Mouse (Mus musculus): ENCODE measurements around the gene Stard13.

The Stard13 gene

DNA sequence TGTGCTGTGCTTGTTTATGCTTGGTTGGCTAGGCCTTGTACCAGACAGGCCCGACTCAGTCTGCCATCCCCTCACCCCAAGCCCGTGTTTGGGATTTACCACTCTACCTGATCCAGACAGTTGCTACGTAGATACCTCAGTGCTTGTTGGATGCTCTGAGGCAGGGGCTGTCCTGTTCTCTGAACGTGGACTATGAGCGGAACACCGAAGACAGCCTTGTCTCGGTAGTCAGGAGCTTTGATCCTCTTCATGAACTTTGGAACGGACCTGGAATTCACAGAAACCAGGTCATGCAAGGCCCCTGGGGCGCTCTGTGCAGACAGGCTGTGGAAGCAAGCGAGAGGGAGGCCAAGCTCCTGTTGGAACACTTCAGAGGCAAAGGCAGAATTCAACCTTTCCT, 174.3 kb downstream of the Stard13 start:
- DNase-seq (ENCODE audit: low spot score in 2 of 2), result no peak

DNA sequence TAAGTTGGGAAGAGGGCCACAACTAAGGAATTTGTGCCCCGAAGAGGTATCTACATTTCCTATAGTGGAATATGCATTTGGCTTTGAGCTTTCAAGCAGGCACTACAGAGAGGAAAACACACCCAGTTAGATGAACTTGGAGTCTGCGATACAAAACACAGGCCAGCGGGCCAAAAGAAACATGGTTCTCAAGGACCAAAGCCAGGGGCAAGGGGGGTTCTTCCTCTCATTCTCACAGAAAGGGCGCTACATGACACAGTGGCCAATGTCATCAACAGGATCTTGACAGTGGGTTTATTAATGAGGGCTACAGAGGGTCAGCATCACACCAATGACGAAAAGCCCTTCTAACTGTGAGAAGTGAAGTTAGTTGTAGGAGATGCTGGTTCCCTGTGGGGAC, 175.9 kb downstream of the Stard13 start:
- DNase-seq (ENCODE audit: low spot score in 2 of 2), result no peak

DNA sequence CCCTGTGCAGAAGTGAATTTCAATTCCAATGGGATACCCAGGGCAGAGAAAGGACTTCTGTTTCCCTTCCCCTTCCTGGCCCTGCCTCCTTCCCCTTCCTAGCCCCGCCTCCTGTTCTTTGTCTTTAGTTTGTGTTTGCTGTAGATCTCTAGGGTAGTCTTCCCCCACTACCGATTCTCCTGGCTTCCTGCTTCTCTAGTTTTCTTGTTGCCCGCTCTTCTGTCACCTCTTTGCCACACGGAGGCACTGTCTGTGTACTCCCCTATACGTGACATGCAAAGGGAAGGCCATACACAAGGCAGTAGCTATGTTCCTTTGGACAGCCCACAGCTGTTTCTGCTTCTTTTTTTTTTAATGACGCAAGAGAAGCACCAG, 176.7 kb downstream of the Stard13 start:
- no peak for DNase-seq (ENCODE audit: low spot score in 2 of 2)

DNA sequence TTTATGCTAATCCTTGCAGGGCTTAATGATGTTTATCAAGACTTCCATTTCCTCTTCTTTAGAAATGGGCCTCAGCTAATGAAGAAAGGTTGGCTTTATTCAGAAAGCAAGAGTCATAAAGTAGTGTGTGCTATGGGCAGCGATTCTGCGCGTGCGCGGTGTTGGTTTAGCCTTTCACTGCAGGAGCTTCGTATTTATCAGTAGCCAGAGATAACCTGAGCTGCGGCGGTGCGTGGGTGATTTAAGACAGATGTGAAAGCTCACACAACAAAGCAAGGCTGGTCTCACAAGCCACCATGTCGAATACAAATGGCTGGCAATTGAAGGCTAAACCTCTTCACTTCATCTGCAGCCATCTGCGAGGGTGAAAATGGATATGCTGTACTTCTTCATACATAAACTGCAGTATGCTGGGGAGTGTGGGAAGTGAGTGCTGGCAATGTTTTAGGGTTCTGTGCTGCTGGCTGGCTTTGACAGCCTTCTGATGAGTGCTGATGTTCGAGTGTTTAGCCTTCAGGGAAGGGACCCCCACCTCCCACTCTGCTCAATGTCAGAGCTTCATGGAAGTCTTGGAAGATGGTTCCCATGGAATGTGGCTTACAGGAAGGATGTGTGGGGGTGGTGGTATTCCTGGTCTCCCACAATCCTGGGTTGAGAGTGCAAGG, 177.2 kb downstream of the Stard13 start:
- DNase-seq (ENCODE audit: low spot score in 2 of 2), result no peak

DNA sequence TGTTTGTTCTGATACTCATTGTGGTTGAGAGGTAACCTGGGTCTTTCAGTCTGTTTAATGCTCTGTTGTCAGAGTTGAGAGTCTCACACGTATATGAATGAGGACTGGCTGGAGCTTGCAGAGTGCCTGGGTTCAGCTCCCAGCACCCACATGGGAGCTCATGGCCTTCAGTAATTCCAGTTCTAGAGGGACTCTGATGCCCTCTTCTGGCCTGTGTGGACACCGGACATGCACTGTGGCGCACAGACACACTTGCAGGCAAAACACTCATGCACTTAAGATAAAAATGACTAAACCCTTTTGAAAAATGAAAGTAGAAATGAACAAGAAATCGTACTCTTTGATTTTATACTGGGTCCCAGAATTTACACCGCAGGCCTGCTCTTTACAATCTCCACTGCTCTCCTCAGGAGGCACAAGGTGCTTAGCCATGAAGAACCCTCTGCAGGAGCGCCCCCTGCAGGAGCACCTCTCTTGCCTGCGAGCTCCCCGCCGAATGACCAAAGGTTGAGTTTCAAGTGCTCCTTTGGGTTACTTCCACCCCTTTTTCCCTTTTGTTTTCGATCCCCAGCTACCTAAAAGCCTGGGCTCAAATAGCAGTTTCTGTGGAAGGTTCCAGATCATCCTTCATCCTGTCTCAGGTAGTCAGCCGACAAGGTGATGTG, 178.1 kb downstream of the Stard13 start:
- no peak for DNase-seq (ENCODE audit: low spot score in 2 of 2)

DNA sequence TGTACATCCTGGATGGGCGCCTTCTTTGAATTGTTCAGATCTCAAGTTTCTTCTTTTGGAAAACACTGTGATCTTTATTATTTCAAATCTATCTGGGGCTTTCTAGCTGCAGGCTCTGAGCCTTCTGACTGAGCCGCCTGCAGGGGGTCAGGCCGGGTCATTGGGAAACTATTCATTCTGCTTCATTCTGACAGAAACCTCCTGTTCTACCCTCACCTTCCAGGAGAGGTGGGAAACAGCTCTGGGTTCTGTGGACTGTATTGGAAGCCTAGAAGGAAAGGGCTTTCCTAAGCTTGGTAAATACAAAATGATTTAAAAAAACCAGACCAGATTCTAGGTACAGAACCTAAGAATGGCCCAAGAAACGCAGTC, 178.9 kb downstream of the Stard13 start:
- DNase-seq (ENCODE audit: low spot score in 2 of 2), result no peak

DNA sequence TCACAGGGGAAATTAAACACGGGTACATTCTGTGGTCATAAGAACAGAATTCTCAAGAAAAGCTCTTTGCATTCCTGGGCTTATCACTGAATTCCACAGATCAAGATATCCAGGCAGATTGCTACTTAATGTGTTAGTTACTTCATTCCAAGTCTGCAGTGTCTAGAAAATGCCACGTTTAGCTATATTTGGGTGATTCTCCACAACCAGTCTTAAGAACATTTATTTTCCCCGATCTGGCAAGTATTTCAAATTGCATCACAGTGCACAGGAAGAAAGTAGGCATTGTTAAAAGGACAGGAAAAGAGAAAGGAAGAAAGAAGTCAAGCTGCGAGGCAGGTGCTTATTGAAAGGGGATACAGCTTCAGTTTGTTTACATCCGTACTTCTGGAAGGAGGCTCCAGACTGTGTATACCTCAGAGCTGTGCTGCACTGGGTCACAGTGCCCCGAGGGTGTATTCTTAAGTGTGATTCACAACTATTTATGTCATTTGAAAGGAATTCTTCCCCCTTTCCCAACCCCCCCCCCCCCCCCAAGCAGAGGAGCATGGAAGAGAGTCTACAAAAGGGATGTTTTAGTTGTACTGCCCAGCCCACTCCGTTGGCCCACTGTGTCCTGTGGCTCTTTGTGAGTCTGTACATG, 179.4 kb downstream of the Stard13 start:
- no peak for DNase-seq (ENCODE audit: low spot score in 2 of 2)

DNA sequence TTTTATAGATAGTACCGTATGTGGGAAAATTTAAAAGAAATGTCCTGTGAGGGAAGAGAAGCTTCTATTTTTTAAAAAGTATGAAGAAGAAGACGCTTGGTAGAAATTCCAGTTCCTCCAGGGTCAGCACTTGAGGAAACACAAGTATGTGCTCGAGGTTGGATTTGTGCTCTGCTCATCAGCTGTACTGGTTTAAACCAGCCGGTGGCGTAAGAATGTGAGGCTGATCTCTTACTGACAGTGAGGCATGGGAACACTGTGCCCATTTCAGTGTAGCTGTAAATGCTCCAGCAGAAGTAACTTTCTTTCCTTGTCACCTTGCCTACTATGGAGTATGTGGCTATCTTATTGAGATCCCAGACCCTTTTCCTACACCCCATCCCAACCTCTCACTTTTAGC, 180.4 kb downstream of the Stard13 start:
- no peak for DNase-seq (ENCODE audit: low spot score in 2 of 2)

DNA sequence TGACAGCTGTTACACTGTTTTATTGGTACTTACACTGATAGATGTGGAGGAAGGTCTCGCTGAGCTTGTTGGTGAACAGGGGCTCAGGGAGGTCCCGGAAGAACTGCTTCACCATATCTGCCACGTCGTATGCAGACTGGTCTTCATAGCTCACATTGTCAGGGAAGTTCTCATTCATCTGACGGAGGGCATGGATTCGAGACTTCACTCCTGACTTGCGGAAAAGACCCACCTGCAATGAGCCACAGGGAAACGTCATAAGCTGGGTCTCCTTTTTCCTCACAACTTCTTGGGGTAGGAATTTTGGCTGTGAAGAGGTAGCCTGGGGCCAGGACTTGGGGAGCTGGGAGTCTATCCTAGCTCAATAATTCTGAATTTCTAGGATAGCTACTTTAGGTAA, 181.3 kb downstream of the Stard13 start:
- no peak for DNase-seq (ENCODE audit: low spot score in 2 of 2)

DNA sequence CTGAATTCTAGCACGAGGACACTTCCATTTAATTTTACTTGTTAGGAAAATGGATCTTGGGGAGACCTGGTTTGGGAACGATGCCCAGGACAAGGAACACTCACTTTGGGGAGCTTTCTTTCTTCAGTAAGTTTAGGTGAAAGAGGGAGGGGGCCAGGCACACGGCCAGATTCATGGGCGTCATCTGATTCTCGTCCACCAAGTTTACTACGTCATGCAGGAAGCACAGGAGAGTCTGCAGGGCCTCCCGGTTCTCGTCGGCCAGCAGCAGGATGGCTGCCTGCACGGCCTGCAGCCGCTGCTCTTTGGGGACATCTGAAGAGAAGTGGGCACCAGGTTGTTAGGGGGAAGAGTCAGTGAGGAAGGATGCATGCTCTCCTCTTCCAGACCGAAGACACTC, 186.1 kb downstream of the Stard13 start:
- DNase-seq (ENCODE audit: low spot score in 2 of 2), result no peak

DNA sequence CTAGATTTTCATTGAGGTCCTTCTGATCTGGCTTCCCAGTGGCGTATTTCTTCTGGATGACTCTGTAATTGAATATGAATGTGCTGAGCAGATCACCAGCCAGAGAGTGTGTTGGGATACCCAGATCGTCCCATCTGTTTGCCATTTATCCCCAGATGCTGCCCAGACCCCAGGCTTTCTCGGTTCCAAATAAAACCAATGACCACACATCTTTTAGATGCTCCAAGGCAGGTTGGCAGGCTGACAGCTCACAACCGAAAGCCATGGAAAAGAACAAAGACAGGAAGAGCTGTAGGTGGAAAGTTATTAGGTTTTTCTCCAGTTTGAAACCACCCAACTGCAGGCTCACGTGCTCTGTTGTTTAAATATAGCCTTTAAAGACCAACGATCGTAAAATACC, 186.7 kb downstream of the Stard13 start:
- no peak for DNase-seq (ENCODE audit: low spot score in 2 of 2)

DNA sequence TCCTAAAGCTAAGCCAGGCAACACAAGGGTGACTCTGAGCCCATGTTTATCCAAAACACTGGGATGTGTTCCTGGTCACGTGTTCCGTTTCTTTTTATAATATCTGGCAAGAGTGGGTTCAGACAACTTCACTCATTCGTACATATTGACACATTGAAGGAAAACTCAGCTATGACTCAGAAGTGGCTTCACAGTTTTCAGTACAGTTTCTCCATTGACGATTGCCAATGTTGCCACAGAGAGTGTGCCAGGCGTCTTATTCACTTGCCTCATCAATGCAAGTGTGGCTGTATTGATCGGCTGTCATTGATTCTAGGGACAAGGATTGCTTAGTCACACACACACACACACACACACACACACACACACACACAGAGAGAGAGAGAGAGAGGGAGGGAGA, 187.5 kb downstream of the Stard13 start:
- DNase-seq (ENCODE audit: low spot score in 2 of 2), result no peak

DNA sequence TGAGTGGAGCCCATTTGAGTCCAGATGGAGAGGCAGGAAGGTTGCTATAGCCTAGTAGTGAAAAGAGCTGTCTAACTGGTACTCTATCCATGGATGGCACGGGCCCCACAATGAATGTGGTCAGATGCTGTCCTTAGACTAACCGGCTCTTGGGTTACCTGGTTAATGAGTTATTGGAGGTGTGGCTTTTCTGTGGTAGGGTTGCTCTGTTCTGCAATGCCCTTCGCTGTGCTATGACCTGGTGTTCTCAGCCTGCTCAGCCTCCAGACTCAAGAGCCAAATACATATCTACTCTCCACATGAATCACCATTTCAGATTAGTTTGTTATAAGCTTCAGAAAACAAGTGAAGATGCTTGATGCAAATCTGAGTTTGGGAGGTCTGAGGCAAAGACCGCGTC, 190.7 kb downstream of the Stard13 start:
- DNase-seq (ENCODE audit: low spot score in 2 of 2), result no peak

DNA sequence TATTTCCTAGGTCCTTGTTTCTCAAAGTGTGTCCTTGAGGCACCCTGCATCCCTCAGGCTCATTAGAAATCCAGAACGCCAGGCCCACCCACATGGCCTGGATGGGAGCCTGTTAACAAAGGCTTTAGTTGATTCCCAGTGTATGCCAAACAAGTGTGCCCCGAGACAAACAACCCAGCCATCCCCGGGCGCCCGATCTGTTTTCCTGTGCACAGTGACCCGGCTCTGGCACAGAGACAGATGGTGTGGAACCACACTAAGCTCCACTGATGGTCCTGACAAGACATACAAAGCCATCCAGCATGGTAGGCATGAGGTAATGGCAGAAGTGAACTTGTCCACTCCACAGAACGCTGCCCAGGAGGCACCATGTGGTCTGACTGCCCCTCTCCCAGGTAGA, 195.8 kb downstream of the Stard13 start:
- DNase-seq (ENCODE audit: low spot score in 2 of 2), result no peak

DNA sequence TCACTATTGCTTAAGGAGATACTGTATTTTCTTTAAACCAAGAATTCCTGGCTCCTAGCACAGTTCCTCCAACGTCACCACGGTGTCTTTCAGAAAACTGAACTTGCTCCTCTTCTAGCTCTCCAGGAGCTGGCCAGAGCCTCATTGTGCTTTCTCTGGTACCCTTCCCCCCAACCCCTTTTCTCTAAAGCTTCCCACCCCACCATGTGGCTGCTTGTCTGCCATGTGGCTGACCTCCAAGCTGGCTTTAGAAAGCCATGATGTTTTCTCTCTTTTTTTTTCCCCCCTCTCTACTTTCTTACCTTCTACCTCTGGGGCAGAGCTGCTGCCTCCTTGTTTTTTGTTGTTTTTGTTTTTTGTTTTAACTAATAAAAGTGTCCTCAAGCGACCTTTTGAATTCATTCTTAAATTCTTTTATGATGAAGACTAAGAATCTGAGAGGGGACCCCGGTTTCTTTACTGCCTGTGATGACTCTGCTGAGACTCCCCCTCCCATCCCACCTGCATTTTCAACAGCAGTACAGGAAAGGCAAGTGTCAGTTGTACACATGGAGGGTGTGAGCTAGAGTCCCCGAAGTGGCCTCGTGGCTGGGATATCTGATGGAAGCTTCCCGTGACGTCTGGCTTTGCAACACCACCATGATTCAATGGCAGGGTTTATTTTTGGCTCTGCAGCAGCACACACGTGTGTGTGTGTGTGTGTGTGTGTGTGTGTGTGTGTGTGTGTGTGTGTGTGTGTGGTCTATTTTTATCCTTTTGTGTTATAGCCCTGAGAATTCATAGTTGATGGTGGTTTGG, 198.7 kb downstream of the Stard13 start:
- no peak for DNase-seq (ENCODE audit: low spot score in 2 of 2)

DNA sequence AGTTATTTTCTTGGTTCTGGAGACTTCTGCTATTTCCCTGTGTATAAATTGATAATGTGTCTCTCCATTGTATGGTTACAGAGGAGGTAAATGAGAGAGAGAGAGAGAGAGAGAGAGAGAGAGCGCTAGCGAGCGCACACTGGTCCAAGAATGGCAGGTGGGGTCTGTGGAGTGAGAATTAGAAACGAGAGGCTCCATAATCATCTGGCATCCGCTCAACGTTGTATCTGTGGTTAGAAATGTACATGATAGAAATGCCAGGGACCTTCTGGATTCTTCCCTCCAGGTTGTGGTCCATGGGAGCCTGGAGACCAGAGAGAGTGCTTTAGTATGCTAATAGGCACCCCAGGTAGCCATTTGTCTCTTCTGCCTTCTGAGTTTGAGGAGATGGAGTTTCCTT, 204.7 kb downstream of the Stard13 start:
- no peak for DNase-seq (ENCODE audit: low spot score in 2 of 2)

DNA sequence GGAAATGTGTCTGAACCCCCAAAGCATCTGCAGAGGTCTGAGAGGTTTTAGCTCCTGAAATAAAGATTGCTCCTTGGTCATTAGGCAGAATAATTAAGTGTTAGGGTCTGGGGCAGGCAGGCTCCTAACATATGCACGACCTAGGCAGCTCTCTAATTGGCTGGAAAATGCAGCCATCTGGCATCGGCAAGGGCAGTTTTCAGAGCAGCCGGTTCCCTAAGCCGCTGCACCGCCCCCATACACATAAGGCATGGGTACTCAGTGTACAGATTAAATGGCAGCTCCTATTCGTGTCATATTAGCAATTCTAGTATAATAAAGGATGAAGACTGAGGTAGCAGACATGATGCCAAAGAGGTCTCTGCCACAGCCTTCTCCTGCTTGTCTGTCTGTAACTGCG, 206.5 kb downstream of the Stard13 start:
- no peak for DNase-seq (ENCODE audit: low spot score in 2 of 2)

DNA sequence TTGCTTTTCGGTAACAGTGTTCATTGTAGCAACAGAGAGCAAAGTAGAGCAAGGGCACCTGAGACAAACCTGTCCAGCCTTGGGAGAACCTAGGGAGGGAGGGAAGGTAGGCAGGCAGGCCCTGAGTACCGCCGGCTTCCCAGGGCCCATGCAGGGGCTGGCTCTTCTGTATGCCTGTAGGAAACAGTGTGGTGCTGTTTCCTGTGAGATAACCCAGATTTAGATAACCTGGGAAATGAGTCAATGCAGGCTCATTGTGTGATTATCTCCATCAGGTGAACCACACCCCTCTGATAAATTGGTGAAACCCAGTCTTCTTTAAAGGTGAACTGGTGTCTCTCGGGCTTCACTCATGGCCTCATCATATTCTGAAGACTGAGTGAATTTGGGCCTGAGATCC, 207.6 kb downstream of the Stard13 start:
- no peak for DNase-seq (ENCODE audit: low spot score in 2 of 2)

DNA sequence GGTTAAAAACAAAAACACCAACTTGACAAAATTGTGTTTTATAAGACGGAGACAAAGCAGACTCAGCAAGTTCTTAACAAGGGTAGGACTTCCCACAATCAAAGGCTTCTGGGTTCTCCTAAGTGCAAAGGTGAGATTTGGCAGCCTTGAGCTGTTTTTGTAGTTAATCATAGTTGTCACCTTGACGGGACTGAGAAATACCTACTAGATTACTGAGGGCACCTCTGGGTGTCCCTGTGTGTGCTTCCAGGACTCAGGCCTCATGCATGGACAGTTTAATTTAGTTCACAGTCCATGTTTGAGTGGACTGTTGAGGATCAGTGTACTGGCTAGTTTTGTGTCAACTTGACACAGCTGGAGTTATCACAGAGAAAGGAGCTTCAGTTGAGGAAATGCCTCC, 209.2 kb downstream of the Stard13 start:
- no peak for DNase-seq (ENCODE audit: low spot score in 2 of 2)

DNA sequence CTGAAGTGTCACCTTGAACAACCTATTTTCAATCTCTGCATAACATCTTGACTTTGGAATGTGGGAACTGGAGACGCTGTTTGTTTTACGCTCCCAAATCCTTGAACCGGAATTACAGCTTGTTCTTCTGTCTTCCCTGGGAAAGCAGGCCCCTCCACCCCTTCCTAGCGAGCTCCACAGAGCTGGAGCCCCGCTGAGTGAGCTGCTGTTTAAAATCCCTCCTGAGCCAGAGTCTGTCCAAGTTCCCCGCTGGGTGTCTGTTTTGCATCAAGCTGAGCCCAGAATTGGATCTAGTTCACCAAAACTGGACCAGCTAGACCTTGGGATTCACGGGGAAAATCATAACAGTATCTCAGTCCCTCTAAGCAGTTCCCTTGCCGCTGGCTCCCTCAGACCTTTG, 210.2 kb downstream of the Stard13 start:
- DNase-seq (ENCODE audit: low spot score in 2 of 2), result peak in 1 of 2 experiments; percentile 48

DNA sequence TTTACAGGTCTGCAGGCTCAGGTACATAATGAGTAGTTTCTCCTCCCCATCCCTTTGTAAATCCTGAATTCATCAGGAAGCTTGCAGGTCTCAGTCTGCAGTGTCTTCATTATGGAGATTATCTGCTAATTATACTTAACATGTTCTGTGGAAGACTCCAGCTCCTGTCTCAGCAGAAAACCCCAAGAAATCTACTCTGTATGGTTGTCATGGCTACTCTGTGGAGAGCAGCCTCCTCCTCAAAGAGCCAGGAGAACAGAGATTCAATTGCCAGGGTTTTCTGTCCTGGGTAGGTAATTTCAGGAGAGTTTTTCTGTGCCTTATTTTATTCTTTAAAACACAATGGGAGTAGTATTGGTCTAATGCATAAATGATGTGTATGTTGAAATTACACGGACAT, 210.7 kb downstream of the Stard13 start:
- no peak for DNase-seq (ENCODE audit: low spot score in 2 of 2)

DNA sequence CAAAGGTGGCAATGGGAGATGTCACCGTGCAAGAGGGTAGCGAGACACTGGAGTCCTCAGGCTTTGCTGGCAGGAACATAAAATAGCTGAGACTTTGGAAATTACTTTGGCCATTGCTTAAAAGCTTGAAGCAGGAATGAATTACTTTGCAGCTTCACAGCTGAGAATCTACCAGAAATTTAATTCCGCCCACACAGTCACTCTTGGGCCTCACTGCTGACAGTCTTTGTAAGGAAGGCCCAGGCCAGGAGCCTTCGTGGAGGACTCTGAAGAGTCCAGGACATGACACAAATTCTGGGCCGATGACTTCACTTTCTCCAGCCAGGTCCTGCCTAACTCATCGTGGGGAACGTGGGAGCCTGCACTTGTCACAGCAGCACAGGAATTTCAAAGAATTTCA, 211.6 kb downstream of the Stard13 start:
- no peak for DNase-seq (ENCODE audit: low spot score in 2 of 2)

DNA sequence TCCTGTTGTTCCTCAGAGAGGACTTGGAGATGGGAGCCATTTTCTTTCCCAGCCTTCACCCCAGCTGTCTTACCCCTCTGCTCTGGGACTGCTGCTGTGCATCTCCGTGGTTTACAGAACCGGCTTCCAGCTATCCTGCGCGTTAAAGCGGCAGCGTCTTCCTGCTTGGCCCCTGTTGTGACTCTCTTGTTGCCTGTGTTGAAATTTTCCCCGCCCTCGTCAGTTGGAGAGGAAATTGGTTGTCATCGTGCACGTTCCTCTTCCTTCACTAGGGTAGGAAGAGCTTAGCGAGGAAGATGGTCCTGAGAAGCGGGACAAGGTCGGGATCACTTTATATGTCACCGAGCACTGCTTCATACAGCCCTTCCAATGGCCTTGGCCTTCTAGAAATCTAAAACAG, 212.8 kb downstream of the Stard13 start:
- no peak for DNase-seq (ENCODE audit: low spot score in 2 of 2)

Data from frontal cortex, postnatal 10 days (tissue).